Mouse (Mus musculus) embryonic facial prominence, embryonic 12.5 days (tissue): ENCODE results near the gene Tcta. TPM values are rescaled to one million over a fixed set of nuclear protein-coding genes. Genes with fewer than 3 reads are reported as not detected.

ENCODE experiments used
- ATAC-seq: fragments of 200-750 bp; cut with Nextera tagmentation; 2 replicates; pipeline ENCODE4 v1.8.0; 2017; ENCODE audit not compliant: insufficient number of reproducible peaks, insufficient read depth, low FRiP score, low TSS enrichment
- H3K27ac ChIP-seq: fragments of 300-500 bp; sonication (generic); 2 replicates; pipeline ENCODE4 v1.5.1; 2016; ENCODE audit warnings: mild to moderate bottlenecking
- H3K27me3 ChIP-seq: fragments of 300-500 bp; sonication (generic); 2 replicates; pipeline ENCODE4 v1.6.1; 2016; ENCODE audit warnings: mild to moderate bottlenecking, moderate library complexity
- H3K36me3 ChIP-seq: fragments of 300-500 bp; sonication (generic); 2 replicates; pipeline ENCODE4 v1.6.1; 2016; ENCODE audit warnings: mild to moderate bottlenecking
- H3K4me1 ChIP-seq: fragments of 300-500 bp; sonication (generic); 2 replicates; pipeline ENCODE4 v1.6.1; 2016
- H3K4me2 ChIP-seq: fragments of 300-500 bp; sonication (generic); replicated peaks from 2 replicates; pipeline ENCODE4 v1.6.1; 2016; ENCODE audit warnings: mild to moderate bottlenecking, moderate library complexity
- H3K4me3 ChIP-seq: fragments of 300-500 bp; sonication (generic); 2 replicates; pipeline ENCODE4 v1.5.1; 2016; ENCODE audit warnings: mild to moderate bottlenecking
- H3K9ac ChIP-seq: fragments of 300-500 bp; sonication (generic); 2 replicates; pipeline ENCODE4 v1.6.1; 2016; ENCODE audit warnings: mild to moderate bottlenecking, moderate library complexity
- H3K9me3 ChIP-seq: fragments of 300-500 bp; sonication (generic); 2 replicates; pipeline ENCODE4 v1.6.1; 2016; ENCODE audit warnings: mild to moderate bottlenecking, moderate library complexity
- WGBS: fragments of 180-500 bp; shearing (Covaris S2); methylation state at CpG from one replicate; pipeline ENCODE4 v1.1.7; 2016; 5-methylcytosine and 5-hydroxymethylcytosine counted together
- polyA plus RNA-seq: library from polyadenylated mRNA; unstranded; fragments of >200 nt; fragmentation: Nextera tagmentation; extraction: Ambion mirVana; gene quantifications from 2 replicates; pipeline ENCODE4 v1.2.1, GENCODE M21; 2016

Gene Tcta
- 28.1 and 28.7 TPM in 2 replicates for polyA plus RNA-seq

GRCm38 (mm10) chr9:108305629-108306520 is at the start of gene Tcta, which contains the start of gene Rhoa:
Tcta (minus strand) TSS chr9:108306160.
Rhoa (plus strand) TSS chr9:108306129.
- Histone ChIP-seq H3K4me2 (peak within 1 kb of the TSS; percentile 89), H3K27ac (peak within 1 kb of the TSS; percentile 100), H3K4me1 (peaks cover 29% of the 10 kb centered on the region), H3K9ac (peak within 1 kb of the TSS; percentile 96), H3K36me3 (peaks cover 21% of the 10 kb centered on the region), H3K9me3 (no peaks in the 10 kb centered on the region), H3K4me3 (peak within 1 kb of the TSS; percentile 92), H3K27me3 (no peaks in the 10 kb centered on the region)
- peak; percentile 97 for ATAC-seq
- WGBS: under 1% methylated on average over 80 of the region's 81 CpGs

- 90% methylated on average over 4 of the region's 4 CpGs for WGBS
- Histone ChIP-seq H3K36me3 (peaks cover 47% of the 10 kb centered on the region), H3K27me3 (no peaks in the 10 kb centered on the region), H3K9me3 (no peaks in the 10 kb centered on the region), H3K4me2 (no peak overlapping the region), H3K9ac (no peak overlapping the region), H3K27ac (no peak overlapping the region), H3K4me1 (peaks cover 9% of the 10 kb centered on the region), H3K4me3 (no peak overlapping the region)
- ATAC-seq: no peak
Measured at GRCm38 (mm10) chr9:108349727-108350126, 43.8 kb upstream of the Tcta start.

- WGBS: 8% methylated on average over 14 of the region's 14 CpGs
- H3K9ac ChIP-seq: peak overlapping the region; percentile 80
- no peak for ATAC-seq
Measured at GRCm38 (mm10) chr9:108348290-108348680, 42.3 kb upstream of the Tcta start.

GRCm38 (mm10) chr9:108347540-108348289 is 41.8 kb upstream of the Tcta start, which contains the start of gene Usp4:
Usp4 (plus strand) TSS chr9:108347853.
- H3K36me3 ChIP-seq: peaks cover 27% of the 10 kb centered on the region
- WGBS: 1% methylated on average over 75 of the region's 75 CpGs
- H3K27me3 ChIP-seq: no peaks in the 10 kb centered on the region
- H3K27ac ChIP-seq: peak within 1 kb of the TSS; percentile 96
- H3K4me2 ChIP-seq: peak within 1 kb of the TSS; percentile 80
- peak within 1 kb of the TSS; percentile 81 for H3K4me3 ChIP-seq
- peaks cover 9% of the 10 kb centered on the region for H3K4me1 ChIP-seq
- H3K9me3 ChIP-seq: no peaks in the 10 kb centered on the region
- peak within 1 kb of the TSS; percentile 80 for H3K9ac ChIP-seq
- peak; percentile 93 for ATAC-seq

More at GRCm38 (mm10) chr9:108348290-108348680, 42.3 kb upstream of the Tcta start:
- no peaks in the 10 kb centered on the region for H3K9me3 ChIP-seq
- H3K27ac ChIP-seq: peak overlapping the region; percentile 96; the same call in 1 of the 2 replicates
- peak overlapping the region; percentile 81 for H3K4me3 ChIP-seq
- peaks cover 32% of the 10 kb centered on the region for H3K36me3 ChIP-seq
- peaks cover 9% of the 10 kb centered on the region for H3K4me1 ChIP-seq
- H3K27me3 ChIP-seq: no peaks in the 10 kb centered on the region
- peak overlapping the region; percentile 80 for H3K4me2 ChIP-seq

- Histone ChIP-seq H3K36me3 (peaks cover 20% of the 10 kb centered on the region), H3K27me3 (no peaks in the 10 kb centered on the region), H3K27ac (peak overlapping the region; percentile 96), H3K9ac (peak overlapping the region; percentile 80), H3K9me3 (no peaks in the 10 kb centered on the region), H3K4me3 (peak overlapping the region; percentile 81), H3K4me1 (peaks cover 9% of the 10 kb centered on the region), H3K4me2 (peak overlapping the region; percentile 80)
- 7% methylated on average over 11 of the region's 11 CpGs for WGBS
- ATAC-seq: no peak
Measured at GRCm38 (mm10) chr9:108347024-108347423, 41.1 kb upstream of the Tcta start.

- no peak overlapping the region for H3K9ac ChIP-seq
- H3K27ac ChIP-seq: no peak overlapping the region
- 82% methylated on average over 4 of the region's 4 CpGs for WGBS
Measured at GRCm38 (mm10) chr9:108344471-108344870, 38.5 kb upstream of the Tcta start.

GRCm38 (mm10) chr9:108343835-108344234 is 37.9 kb upstream of the Tcta start:
- H3K4me3 ChIP-seq: no peak overlapping the region
- H3K36me3 ChIP-seq: no peaks in the 10 kb centered on the region
- no peak overlapping the region for H3K27ac ChIP-seq
- H3K9me3 ChIP-seq: no peaks in the 10 kb centered on the region
- H3K4me1 ChIP-seq: peaks cover 22% of the 10 kb centered on the region
- 93% methylated on average over 1 of the region's 1 CpGs for WGBS
- H3K9ac ChIP-seq: no peak overlapping the region
- H3K27me3 ChIP-seq: no peaks in the 10 kb centered on the region
- ATAC-seq: no peak
- no peak overlapping the region for H3K4me2 ChIP-seq

More at GRCm38 (mm10) chr9:108344471-108344870, 38.5 kb upstream of the Tcta start:
- H3K27me3 ChIP-seq: no peaks in the 10 kb centered on the region
- no peak overlapping the region for H3K4me3 ChIP-seq
- peaks cover 23% of the 10 kb centered on the region for H3K4me1 ChIP-seq
- H3K9me3 ChIP-seq: no peaks in the 10 kb centered on the region
- ATAC-seq: no peak
- no peaks in the 10 kb centered on the region for H3K36me3 ChIP-seq
- H3K4me2 ChIP-seq: no peak overlapping the region

GRCm38 (mm10) chr9:108343331-108343730 is 37.4 kb upstream of the Tcta start:
- ATAC-seq: no peak
- 77% methylated on average over 3 of the region's 3 CpGs for WGBS
- Histone ChIP-seq H3K27me3 (no peaks in the 10 kb centered on the region), H3K27ac (no peak overlapping the region), H3K4me3 (no peak overlapping the region), H3K9ac (no peak overlapping the region), H3K9me3 (no peaks in the 10 kb centered on the region), H3K4me2 (no peak overlapping the region), H3K36me3 (no peaks in the 10 kb centered on the region), H3K4me1 (peaks cover 20% of the 10 kb centered on the region)

- 43% methylated on average over 5 of the region's 5 CpGs for WGBS
- Histone ChIP-seq H3K9me3 (no peaks in the 10 kb centered on the region), H3K27me3 (no peaks in the 10 kb centered on the region), H3K36me3 (peaks cover 4% of the 10 kb centered on the region; the same call in 1 of the 2 replicates), H3K4me2 (no peak overlapping the region), H3K4me1 (peaks cover 21% of the 10 kb centered on the region), H3K27ac (peak overlapping the region; percentile 24; the same call in 1 of the 2 replicates), H3K4me3 (no peak overlapping the region), H3K9ac (no peak overlapping the region)
- no peak for ATAC-seq
Measured at GRCm38 (mm10) chr9:108342301-108342831, 36.4 kb upstream of the Tcta start.

- Histone ChIP-seq H3K9me3 (no peaks in the 10 kb centered on the region), H3K27ac (no peak overlapping the region; the same call in 1 of the 2 replicates), H3K9ac (no peak overlapping the region), H3K27me3 (no peaks in the 10 kb centered on the region), H3K4me2 (no peak overlapping the region), H3K36me3 (peaks cover 4% of the 10 kb centered on the region; the same call in 1 of the 2 replicates), H3K4me3 (no peak overlapping the region), H3K4me1 (peaks cover 21% of the 10 kb centered on the region)
- no peak for ATAC-seq
Measured at GRCm38 (mm10) chr9:108341801-108342200, 35.8 kb upstream of the Tcta start.

- Histone ChIP-seq H3K4me3 (no peak overlapping the region), H3K4me1 (peaks cover 19% of the 10 kb centered on the region), H3K27ac (no peak overlapping the region), H3K4me2 (peak overlapping the region; percentile 78; the same call in 1 of the 2 replicates), H3K36me3 (peaks cover 6% of the 10 kb centered on the region; the same call in 1 of the 2 replicates), H3K27me3 (no peaks in the 10 kb centered on the region), H3K9me3 (no peaks in the 10 kb centered on the region), H3K9ac (no peak overlapping the region)
- 91% methylated on average over 5 of the region's 5 CpGs for WGBS
- no peak for ATAC-seq
Measured at GRCm38 (mm10) chr9:108341139-108341475, 35.1 kb upstream of the Tcta start.
